Comparison of ENCODE assay signal across 12 mouse cellular contexts in the genomic region with DNA sequence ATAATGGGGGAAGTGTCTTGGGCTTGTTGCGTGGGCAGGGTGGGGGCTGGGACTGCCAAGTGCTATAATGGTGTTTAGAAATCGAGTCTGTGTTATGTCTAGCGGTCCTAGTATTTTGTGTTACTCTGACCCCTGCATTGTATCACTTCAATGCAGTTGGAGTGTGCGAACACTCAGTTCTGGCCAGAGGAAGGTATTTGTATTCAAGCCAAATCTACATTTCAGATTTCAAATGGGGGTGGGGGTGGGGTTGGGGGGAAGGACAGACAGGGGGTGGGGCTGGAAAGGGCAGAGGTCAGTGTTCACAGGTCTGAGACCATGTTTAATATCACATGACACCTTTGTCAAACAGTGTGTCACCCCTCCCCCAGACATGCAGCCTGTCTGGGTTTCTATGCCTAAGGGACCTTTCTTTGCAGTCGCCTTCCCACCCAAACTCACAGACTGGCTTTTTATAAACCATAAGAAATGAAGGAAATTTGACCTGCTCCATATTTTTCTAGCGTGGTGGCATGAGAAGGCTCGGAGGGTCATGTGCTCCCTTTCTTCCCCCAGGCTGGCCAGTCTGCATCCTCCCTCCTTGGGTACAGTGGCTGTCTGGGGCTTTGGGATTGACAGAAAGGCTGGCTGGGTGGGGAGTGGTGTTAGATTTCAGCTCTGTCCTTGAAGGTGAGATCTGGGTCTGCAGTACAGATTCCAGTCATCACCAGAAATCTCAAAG.
A peak's percentile ranks its signal among the peaks of the same experiment; 100 is the strongest.
DNase-seq lines count a peak whose midpoint lies in the region; ATAC-seq and TF ChIP-seq lines count a peak whose summit lies in the region.
"Had no signal": no experiment of that assay in that cellular context is flagged by ENCODE, and none has a peak within 500 bp of the region (broad histone marks: within the 10 kb centered on the region; RNA-seq: fewer than 3 reads in every experiment).

No protein-coding gene starts in this region.

- H3K9me3 ChIP-seq in hindbrain, embryonic 11.5 days (ENCODE audit: control insufficient read depth, low read length): no peaks in the 10 kb centered on the region
- no peaks in the 10 kb centered on the region for H3K9me3 ChIP-seq in hindbrain, embryonic 13.5 days
- H3K9me3 ChIP-seq in embryonic facial prominence, embryonic 11.5 days (replicated peaks; ENCODE audit: control insufficient read depth, low read length): no peaks in the 10 kb centered on the region
- H3K9me3 ChIP-seq in stomach, postnatal 0 days (ENCODE audit: control insufficient read depth, low read length): no peaks in the 10 kb centered on the region

- no peak overlapping the region for H3K9ac ChIP-seq in hindbrain, embryonic 11.5 days (ENCODE audit: low read depth, low read length)
- no peak overlapping the region for H3K9ac ChIP-seq in hindbrain, embryonic 13.5 days
- 0 out of 2 replicates have a peak overlapping the region, but pooled peaks have one; percentile 18 for H3K9ac ChIP-seq in embryonic facial prominence, embryonic 11.5 days (replicated peaks; ENCODE audit: low read length)
- no peak overlapping the region for H3K9ac ChIP-seq in stomach, postnatal 0 days (ENCODE audit: low read length)

- H3K27me3 ChIP-seq in hindbrain, embryonic 11.5 days (ENCODE audit: control insufficient read depth, insufficient read depth, low read length): no peaks in the 10 kb centered on the region
- H3K27me3 ChIP-seq in hindbrain, embryonic 13.5 days: no peaks in the 10 kb centered on the region
- H3K27me3 ChIP-seq in embryonic facial prominence, embryonic 11.5 days (ENCODE audit: control insufficient read depth, insufficient read depth, low read length): no peaks in the 10 kb centered on the region
- no peaks in the 10 kb centered on the region for H3K27me3 ChIP-seq in stomach, postnatal 0 days (ENCODE audit: control insufficient read depth, insufficient read depth, low read length)

- peak overlapping the region; percentile 47; the same call in 1 of the 2 replicates for H3K27ac ChIP-seq in hindbrain, embryonic 11.5 days (ENCODE audit: low read depth, low read length)
- no peak overlapping the region for H3K27ac ChIP-seq in hindbrain, embryonic 13.5 days
- peak overlapping the region; percentile 56 for H3K27ac ChIP-seq in embryonic facial prominence, embryonic 11.5 days (replicated peaks; ENCODE audit: low read depth, low read length)
- H3K27ac ChIP-seq in stomach, postnatal 0 days (replicated peaks): no peak overlapping the region
- H3K27ac ChIP-seq: left cerebral cortex, adult 2 months had no signal

- WGBS in hindbrain, embryonic 11.5 days: 13% methylated on average over 7 of the region's 7 CpGs
- 16% methylated on average over 7 of the region's 7 CpGs for WGBS in hindbrain, embryonic 13.5 days
- 18% methylated on average over 7 of the region's 7 CpGs for WGBS in embryonic facial prominence, embryonic 11.5 days
- 25% methylated on average over 7 of the region's 7 CpGs for WGBS in stomach, postnatal 0 days

- no peak for TF ChIP-seq EP300 in stomach, postnatal 0 days (optimal IDR thresholded peaks at IDR 0.05)

- H3K4me3 ChIP-seq in hindbrain, embryonic 11.5 days (ENCODE audit: low read depth, low read length): no peak overlapping the region
- no peak overlapping the region for H3K4me3 ChIP-seq in hindbrain, embryonic 13.5 days
- no peak overlapping the region for H3K4me3 ChIP-seq in embryonic facial prominence, embryonic 11.5 days (ENCODE audit: low read depth, low read length)
- H3K4me3 ChIP-seq in stomach, postnatal 0 days (ENCODE audit: low read depth, low read length): no peak overlapping the region
- H3K4me3 ChIP-seq: left cerebral cortex, adult 2 months had no signal

- peaks cover 5% of the 10 kb centered on the region; the same call in 1 of the 2 replicates for H3K4me1 ChIP-seq in hindbrain, embryonic 11.5 days (replicated peaks; ENCODE audit: control insufficient read depth, insufficient read depth, low read length)
- peaks cover 10% of the 10 kb centered on the region; the same call in 1 of the 2 replicates for H3K4me1 ChIP-seq in hindbrain, embryonic 13.5 days (replicated peaks)
- no peaks in the 10 kb centered on the region; the same call in 1 of the 2 replicates for H3K4me1 ChIP-seq in embryonic facial prominence, embryonic 11.5 days (ENCODE audit: control insufficient read depth, insufficient read depth, low read length)
- H3K4me1 ChIP-seq in stomach, postnatal 0 days (replicated peaks; ENCODE audit: control insufficient read depth, insufficient read depth): no peaks in the 10 kb centered on the region; the same call in 1 of the 2 replicates

- no peaks in the 10 kb centered on the region for H3K36me3 ChIP-seq in hindbrain, embryonic 11.5 days (ENCODE audit: control insufficient read depth, insufficient read depth, low read length)
- no peaks in the 10 kb centered on the region for H3K36me3 ChIP-seq in hindbrain, embryonic 13.5 days
- H3K36me3 ChIP-seq in embryonic facial prominence, embryonic 11.5 days (replicated peaks; ENCODE audit: control insufficient read depth, insufficient read depth, low read depth, low read length): no peaks in the 10 kb centered on the region
- H3K36me3 ChIP-seq in stomach, postnatal 0 days (ENCODE audit: control insufficient read depth, insufficient read depth, low read length): no peaks in the 10 kb centered on the region

- peak; percentile 81 for ATAC-seq in hindbrain, embryonic 11.5 days (ENCODE audit: low FRiP score)
- ATAC-seq in hindbrain, embryonic 13.5 days (ENCODE audit: low FRiP score): no peak; the same call in 1 of the 2 replicates
- ATAC-seq in embryonic facial prominence, embryonic 11.5 days (replicated peaks; ENCODE audit: insufficient number of reproducible peaks, low FRiP score, low TSS enrichment, low read depth): peak; percentile 83
- ATAC-seq in stomach, postnatal 0 days (ENCODE audit: low FRiP score, low TSS enrichment): no peak

- TF ChIP-seq CTCF in stomach, postnatal 0 days (IDR thresholded peaks at IDR 0.05; ENCODE audit: low read depth): no peak

- no peak overlapping the region for H3K4me2 ChIP-seq in hindbrain, embryonic 11.5 days (replicated peaks; ENCODE audit: low read depth, low read length)
- no peak overlapping the region for H3K4me2 ChIP-seq in hindbrain, embryonic 13.5 days
- no peak overlapping the region; the same call in 1 of the 2 replicates for H3K4me2 ChIP-seq in embryonic facial prominence, embryonic 11.5 days (ENCODE audit: low read depth, low read length)
- 0 out of 2 replicates have a peak overlapping the region, but pooled peaks have one; percentile 14 for H3K4me2 ChIP-seq in stomach, postnatal 0 days (replicated peaks; ENCODE audit: low read depth)

- DNase-seq in hindbrain, embryonic 11.5 days (ENCODE audit: low spot score): peak; percentile 51
- DNase-seq in ovary, adult 18-20 months (ENCODE audit: low spot score): peak; percentile 57
- DNase-seq in ovary, postnatal 10 days (ENCODE audit: low spot score): no peak
- DNase-seq in embryonic facial prominence, embryonic 11.5 days (ENCODE audit: low spot score): peak; percentile 59
- no peak for DNase-seq in stomach, postnatal 0 days (ENCODE audit: low spot score)
- no peak for DNase-seq in adrenal gland, postnatal 25 days
- DNase-seq: adrenal gland, postnatal 14 days; cerebellum, postnatal 25 days; kidney, adult 8-10 months; right cerebral cortex, postnatal 14 days had no signal

Comparison
In these comparisons a context has a peak if more than half of its experiments do, and no peak if none do; other contexts are left out.
1. ATAC-seq: peak in hindbrain, embryonic 11.5 days (single experiment) and embryonic facial prominence, embryonic 11.5 days (single experiment); none in hindbrain, embryonic 13.5 days (single experiment) and stomach, postnatal 0 days (single experiment).
2. DNase-seq: peak in hindbrain, embryonic 11.5 days (single experiment), ovary, adult 18-20 months (single experiment) and embryonic facial prominence, embryonic 11.5 days (single experiment); none in ovary, postnatal 10 days (single experiment), stomach, postnatal 0 days (single experiment) and adrenal gland, postnatal 25 days (single experiment).
3. H3K27ac ChIP-seq: peak in hindbrain, embryonic 11.5 days (single experiment) and embryonic facial prominence, embryonic 11.5 days (single experiment); none in hindbrain, embryonic 13.5 days (single experiment) and stomach, postnatal 0 days (single experiment).